Mouse (Mus musculus) C2C12 (cell line): ENCODE data around the gene Tlr12. TPM values are rescaled to one million over a fixed set of nuclear protein-coding genes. Genes with fewer than 3 reads are reported as not detected.
A peak's percentile ranks its signal among the peaks of the same experiment; 100 is the strongest.
"Not testable (repeated sequence)": the region's sequence is repeated elsewhere in the genome, so short reads cannot be mapped to it uniquely, and the experiment has no call there.

Experiments used
- H3K27me3 ChIP-seq: one replicate; pipeline ENCODE4 v1.6.1; 2011; ENCODE audit not compliant: control insufficient read depth, insufficient read depth, insufficient read length
- H3K36me3 ChIP-seq: one replicate; pipeline ENCODE4 v1.6.1; 2011; ENCODE audit not compliant: control insufficient read depth, insufficient read depth
- H3K4me3 ChIP-seq: one replicate; pipeline ENCODE4 v1.5.1; 2011; ENCODE audit warnings: mild to moderate bottlenecking, control low read depth; ENCODE audit not compliant: poor library complexity, insufficient read depth, severe bottlenecking
- H3K79me2 ChIP-seq: one replicate; pipeline ENCODE4 v1.6.1; 2011; ENCODE audit not compliant: control insufficient read depth, insufficient read depth
- H3K79me3 ChIP-seq: one replicate; pipeline ENCODE4 v1.6.1; 2011; ENCODE audit warnings: low read depth, control low read depth
- H3ac ChIP-seq: one replicate; pipeline ENCODE3; 2011; ENCODE audit warnings: low read depth; ENCODE audit not compliant: control insufficient read depth, insufficient read length
- CEBPB ChIP-seq: IDR thresholded peaks from one replicate; pipeline ENCODE4 v1.6.1; 2011; ENCODE audit warnings: low read depth, mild to moderate bottlenecking, control low read depth, moderate library complexity
- CTCF ChIP-seq: IDR thresholded peaks from one replicate; pipeline ENCODE4 v1.5.1; 2011; ENCODE audit not compliant: control insufficient read depth, insufficient read depth, insufficient read length
- FOSL1 ChIP-seq: IDR thresholded peaks from one replicate; pipeline ENCODE4 v1.8.0; 2011; ENCODE audit warnings: mild to moderate bottlenecking, low read length; ENCODE audit not compliant: poor library complexity, insufficient read depth, severe bottlenecking
- MAX ChIP-seq: IDR thresholded peaks from one replicate; pipeline ENCODE4 v1.6.1; 2011; ENCODE audit warnings: mild to moderate bottlenecking, control low read depth
- MYOD1 ChIP-seq: IDR thresholded peaks from one replicate; pipeline ENCODE4 v1.6.1; 2011; ENCODE audit warnings: low read depth; ENCODE audit not compliant: control insufficient read depth, insufficient read length
- MYOG ChIP-seq: IDR thresholded peaks from one replicate; pipeline ENCODE4 v1.6.1; 2011; ENCODE audit not compliant: control insufficient read depth, insufficient read length; ENCODE audit errors: extremely low read depth
- USF1 ChIP-seq: IDR thresholded peaks from one replicate; pipeline ENCODE4 v1.6.1; 2011; ENCODE audit warnings: low read depth, mild to moderate bottlenecking, control low read depth, moderate library complexity
- long read RNA-seq, 2 experiments: library from polyadenylated mRNA; unstranded; transcript quantifications; one replicate each; pipeline ENCODE4 v2.0.0; 2019 to 2020
- polyA plus RNA-seq: library from polyadenylated mRNA; unstranded; fragments of >200 nt; fragmentation: generic; extraction: Trizol; gene quantifications from one replicate; pipeline ENCODE4 v1.2.1, GENCODE M21; 2012; ENCODE audit warnings: missing spikeins

Gene Tlr12
- polyA plus RNA-seq: not detected
- long read RNA-seq, experiment 1: 0 reads
- long read RNA-seq, experiment 2: 0 reads

GRCm38 (mm10) chr4:128618246-128618911 is at the start of gene Tlr12:
Gene Tlr12 (minus strand): TSS chr4:128618619.
- no peaks in the 10 kb centered on the region for H3K36me3 ChIP-seq
- no peaks in the 10 kb centered on the region for H3K79me3 ChIP-seq
- H3K27me3 ChIP-seq: no peaks in the 10 kb centered on the region
- H3ac ChIP-seq: no peak within 1 kb of the TSS
- H3K4me3 ChIP-seq: no peak within 1 kb of the TSS
- no peak for TF ChIP-seq MYOD1
- no peak for TF ChIP-seq USF1
- TF ChIP-seq CTCF: no peak
- TF ChIP-seq FOSL1: no peak
- TF ChIP-seq MYOG: no peak
- no peak for TF ChIP-seq MAX
- no peak for TF ChIP-seq CEBPB
- H3K79me2 ChIP-seq: no peaks in the 10 kb centered on the region

- not testable (repeated sequence) for H3K4me3 ChIP-seq, H3ac ChIP-seq, H3K79me2 ChIP-seq, H3K36me3 ChIP-seq, H3K27me3 ChIP-seq, H3K79me3 ChIP-seq
Measured at GRCm38 (mm10) chr4:128667195-128667594, 48.8 kb upstream of the Tlr12 start.

- H3ac ChIP-seq: not testable (repeated sequence)
Measured at GRCm38 (mm10) chr4:128666362-128666761, 47.9 kb upstream of the Tlr12 start.

GRCm38 (mm10) chr4:128664002-128664401 is 45.6 kb upstream of the Tlr12 start:
- TF ChIP-seq MYOG: no peak
- no peak for TF ChIP-seq MAX
- TF ChIP-seq FOSL1: no peak
- no peak for TF ChIP-seq CEBPB
- no peak for TF ChIP-seq USF1
- TF ChIP-seq CTCF: no peak
- no peak for TF ChIP-seq MYOD1
- Histone ChIP-seq H3K79me3 (no peaks in the 10 kb centered on the region), H3K4me3 (no peak overlapping the region), H3K36me3 (no peaks in the 10 kb centered on the region), H3K79me2 (no peaks in the 10 kb centered on the region), H3K27me3 (no peaks in the 10 kb centered on the region), H3ac (no peak overlapping the region)

More at GRCm38 (mm10) chr4:128666362-128666761, 47.9 kb upstream of the Tlr12 start:
- H3K27me3 ChIP-seq, H3K79me2 ChIP-seq, H3K36me3 ChIP-seq, H3K4me3 ChIP-seq, H3K79me3 ChIP-seq: not testable (repeated sequence)

DNA sequence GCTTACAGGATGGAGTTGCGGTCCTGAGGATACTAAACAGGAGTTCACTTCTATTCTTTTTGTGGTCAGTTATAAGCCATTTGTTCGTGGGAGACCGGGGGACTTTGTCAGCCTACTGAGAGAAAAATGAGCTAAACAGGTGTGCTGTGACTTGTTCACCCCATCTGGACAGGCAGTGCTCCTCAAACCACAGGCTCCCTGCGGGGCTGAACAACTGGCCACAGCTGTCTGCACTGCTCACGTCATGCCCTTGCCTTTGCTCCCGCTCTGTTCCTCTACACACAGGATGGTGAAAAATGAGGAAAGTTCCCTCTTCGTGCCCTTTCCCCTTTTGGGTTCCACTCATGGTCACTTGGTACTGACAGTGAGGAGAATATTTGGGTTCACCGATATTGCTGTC is 42.6 kb upstream of the Tlr12 start:
- Histone ChIP-seq H3K79me2 (peaks cover 14% of the 10 kb centered on the region), H3K4me3 (no peak overlapping the region), H3K79me3 (peaks cover 1% of the 10 kb centered on the region), H3ac (no peak overlapping the region), H3K27me3 (no peaks in the 10 kb centered on the region), H3K36me3 (no peaks in the 10 kb centered on the region)
- TF ChIP-seq MAX (no peak), MYOD1 (peak; percentile 98)

GRCm38 (mm10) chr4:128660196-128660595 is 41.8 kb upstream of the Tlr12 start:
- no peaks in the 10 kb centered on the region for H3K27me3 ChIP-seq

GRCm38 (mm10) chr4:128655446-128655845 is 37.0 kb upstream of the Tlr12 start:
- peak overlapping the region; percentile 76 for H3ac ChIP-seq
- peaks cover 1% of the 10 kb centered on the region for H3K79me3 ChIP-seq
- no peaks in the 10 kb centered on the region for H3K27me3 ChIP-seq
- H3K4me3 ChIP-seq: peak overlapping the region; percentile 37
- no peak for TF ChIP-seq USF1
- no peak for TF ChIP-seq MAX
- no peak for TF ChIP-seq CEBPB
- TF ChIP-seq MYOG: no peak
- no peak for TF ChIP-seq MYOD1
- TF ChIP-seq FOSL1: no peak
- no peak for TF ChIP-seq CTCF
- H3K36me3 ChIP-seq: no peaks in the 10 kb centered on the region
- peaks cover 19% of the 10 kb centered on the region for H3K79me2 ChIP-seq

More at GRCm38 (mm10) chr4:128660196-128660595, 41.8 kb upstream of the Tlr12 start:
- TF ChIP-seq MYOD1 (no peak), CTCF (no peak), FOSL1 (no peak), USF1 (peak; percentile 86)
- H3ac ChIP-seq: no peak overlapping the region
- peaks cover 19% of the 10 kb centered on the region for H3K79me2 ChIP-seq
- no peak overlapping the region for H3K4me3 ChIP-seq
- H3K79me3 ChIP-seq: peaks cover 1% of the 10 kb centered on the region
- no peaks in the 10 kb centered on the region for H3K36me3 ChIP-seq
